Mouse (Mus musculus) ES-E14 (cell line): ENCODE measurements around the gene Morc3. TPM values are rescaled to one million over a fixed set of nuclear protein-coding genes. Genes with fewer than 3 reads are reported as not detected.
A peak's percentile ranks its signal among the peaks of the same experiment; 100 is the strongest.

Source experiments
- DNase-seq: peaks from one replicate; pipeline ENCODE4 v3.0.0-alpha.2; 2013; ENCODE audit warnings: low read depth, low spot score
- H3K27ac ChIP-seq: 2 replicates; pipeline ENCODE4 v1.5.1; 2012; ENCODE audit warnings: low read depth, mild to moderate bottlenecking, low read length, moderate library complexity, mixed read lengths; ENCODE audit not compliant: poor library complexity, insufficient read depth, severe bottlenecking
- H3K36me3 ChIP-seq: 2 replicates; pipeline ENCODE4 v1.6.1; 2012; ENCODE audit warnings: mild to moderate bottlenecking, low read length, moderate library complexity, mixed read lengths; ENCODE audit not compliant: control insufficient read depth, poor library complexity, insufficient read depth, severe bottlenecking
- H3K4me1 ChIP-seq, 2 experiments: fragments of 150-350 bp in 1 of 2; sonication (generic) in 1 of 2; 2 replicates each; pipeline ENCODE4 v1.6.1; 2012; ENCODE audit warnings: low read length in 2 of 2, mild to moderate bottlenecking in 1 of 2, mixed read lengths in 1 of 2; ENCODE audit not compliant: control insufficient read depth in 2 of 2, insufficient read depth in 2 of 2, poor library complexity in 1 of 2
- H3K4me3 ChIP-seq, 2 experiments: fragments of 150-350 bp in 1 of 2; sonication (generic) in 1 of 2; 2 replicates each; pipeline ENCODE4 v1.5.1; 2012; ENCODE audit warnings: low read length in 2 of 2, low read depth in 1 of 2, mild to moderate bottlenecking in 1 of 2, mixed read lengths in 1 of 2; ENCODE audit not compliant: insufficient read depth in 1 of 2, poor library complexity in 1 of 2, severe bottlenecking in 1 of 2
- H3K9ac ChIP-seq: 2 replicates; pipeline ENCODE4 v1.6.1; 2012; ENCODE audit warnings: low read depth, mild to moderate bottlenecking, low read length, mixed read lengths; ENCODE audit not compliant: poor library complexity, insufficient read depth, severe bottlenecking
- H3K9me3 ChIP-seq: fragments of 150-350 bp; sonication (generic); 2 replicates; pipeline ENCODE4 v1.6.1; 2012; ENCODE audit warnings: low read depth, mild to moderate bottlenecking, low read length; ENCODE audit not compliant: control insufficient read depth, insufficient read depth
- CHD2 ChIP-seq: IDR thresholded peaks from 2 replicates; pipeline ENCODE4 v1.6.1; 2014; ENCODE audit warnings: mild to moderate bottlenecking, low read depth, low read length, inconsistent platforms
- HCFC1 ChIP-seq: IDR thresholded peaks from 2 replicates; pipeline ENCODE4 v1.6.1; 2012; ENCODE audit warnings: low read length, inconsistent platforms, borderline replicate concordance; ENCODE audit not compliant: insufficient read depth
- MAFK ChIP-seq: IDR thresholded peaks from 2 replicates; pipeline ENCODE4 v1.6.1; 2014; ENCODE audit warnings: mild to moderate bottlenecking, low read depth, low read length, inconsistent platforms; ENCODE audit not compliant: insufficient read depth
- ZC3H11A ChIP-seq: IDR thresholded peaks from 2 replicates; pipeline ENCODE4 v1.6.1; 2012; ENCODE audit warnings: low read depth, mild to moderate bottlenecking, inconsistent platforms, low read length, borderline replicate concordance
- ZNF384 ChIP-seq: IDR thresholded peaks from 2 replicates; pipeline ENCODE4 v1.6.1; 2012; ENCODE audit warnings: low read depth, low read length, inconsistent platforms
- in situ Hi-C, 2 experiments: fragments of 600-800 bp; cut with MboI; formaldehyde crosslinking; loops; one replicate each; pipeline ENCODE4 v1.15.1; 2025; ENCODE audit warnings: low sequenced_read_pairs in 2 of 2, inconsistent platforms in 1 of 2; ENCODE audit not compliant: unreplicated experiment in 2 of 2
- total RNA-seq: library from RNA; depleted of rRNA; stranded (reverse); fragments of 300-350 nt; gene quantifications from 2 replicates; pipeline ENCODE4 v1.2.3, GENCODE M21; 2012

Gene Morc3
- total RNA-seq, 1 experiment, result 90.3 TPM

DNA sequence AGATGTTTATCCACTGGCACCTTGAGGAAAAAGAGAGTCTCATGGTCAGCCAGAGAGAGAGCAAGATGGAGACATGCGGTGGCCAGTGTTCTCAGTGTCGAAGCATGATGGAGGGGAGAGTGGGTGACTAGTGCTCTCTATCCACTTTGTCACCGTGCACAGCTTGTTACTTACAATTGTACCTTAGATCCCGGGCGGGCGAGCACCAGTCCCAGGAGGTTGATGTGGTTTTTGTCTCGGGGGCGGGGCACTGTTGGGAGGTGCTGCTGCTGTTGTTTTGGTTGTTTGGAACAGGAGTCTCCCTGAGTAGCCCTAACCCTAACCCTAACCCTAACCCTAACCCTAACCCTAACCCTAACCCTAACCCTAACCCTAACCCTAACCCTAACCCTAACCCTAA lies 43.0 kb upstream of the Morc3 start:
- H3K4me1 ChIP-seq, result peaks cover 0 to 3% of the 10 kb centered on the region in 2 experiments; a peak in 1 of 4 replicates
- H3K4me3 ChIP-seq, result no peak overlapping the region
- TF ChIP-seq MAFK, result no peak
- no peak for TF ChIP-seq ZNF384
- no peak for TF ChIP-seq CHD2
- TF ChIP-seq ZC3H11A, result no peak
- TF ChIP-seq HCFC1, result no peak
- in situ Hi-C loops, result loop anchor here in 1 of 2 experiments (10.0 kb wide), 1 partner anchor 104 kb away; the partner anchor contains the start of gene Cbr3
- H3K27ac ChIP-seq, result no peak overlapping the region
- no peak overlapping the region for H3K9ac ChIP-seq
- peaks cover 20% of the 10 kb centered on the region for H3K36me3 ChIP-seq
- no peak for DNase-seq
- H3K9me3 ChIP-seq, result 0 out of 2 replicates have a peak, but pooled peaks cover 4% of the 10 kb centered on the region

DNA sequence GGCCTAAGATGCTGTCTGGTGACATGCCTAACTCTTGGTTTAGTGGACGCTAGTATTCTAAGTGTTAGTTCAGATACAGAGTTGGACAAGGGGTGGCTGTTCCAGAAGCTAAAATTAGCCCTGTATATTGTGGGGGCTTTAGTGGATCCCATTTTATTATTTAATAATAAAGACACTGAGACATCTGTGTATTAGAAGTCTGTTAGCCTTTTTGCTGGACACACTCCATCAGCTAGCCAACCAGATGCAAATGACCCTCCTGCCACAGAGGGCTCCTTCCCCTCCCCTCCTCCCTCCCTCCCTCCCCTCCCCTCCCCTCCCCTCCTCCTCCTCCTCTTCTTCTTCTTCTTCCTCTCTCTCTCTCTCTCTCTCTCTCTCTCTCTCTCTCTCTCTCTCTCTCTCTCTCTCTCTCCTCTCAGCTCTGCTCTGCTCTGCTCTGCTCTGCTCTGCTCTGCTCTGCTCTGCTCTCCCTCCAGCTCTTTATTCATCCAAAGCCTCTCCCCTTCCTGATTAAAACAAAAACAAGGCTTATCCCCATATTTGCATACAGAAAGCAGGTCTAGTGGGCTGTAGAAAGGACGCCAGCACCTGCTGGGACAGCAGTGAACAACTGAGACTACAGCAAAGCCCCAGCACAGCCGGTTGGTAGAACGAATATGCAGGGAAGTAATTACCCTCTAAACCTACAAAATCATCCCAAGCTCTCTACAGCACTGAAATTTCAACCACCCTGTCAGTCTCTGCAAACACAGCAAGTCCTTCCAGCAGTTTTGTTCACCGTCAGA lies 41.8 kb upstream of the Morc3 start:
- no peak overlapping the region for H3K9ac ChIP-seq
- in situ Hi-C loops, result loop anchor here in 1 of 2 experiments (10.0 kb wide), 1 partner anchor 105 kb away; the partner anchor contains the start of gene Cbr3
- 0 out of 2 replicates have a peak, but pooled peaks cover 4% of the 10 kb centered on the region for H3K9me3 ChIP-seq
- no peak for DNase-seq
- no peak overlapping the region for H3K4me3 ChIP-seq
- peaks cover 3 to 9% of the 10 kb centered on the region in 2 experiments; a peak in 3 of 4 replicates for H3K4me1 ChIP-seq
- TF ChIP-seq MAFK (no peak), CHD2 (no peak), ZC3H11A (no peak), HCFC1 (no peak)
- H3K36me3 ChIP-seq, result peaks cover 20% of the 10 kb centered on the region
- H3K27ac ChIP-seq, result no peak overlapping the region

DNA sequence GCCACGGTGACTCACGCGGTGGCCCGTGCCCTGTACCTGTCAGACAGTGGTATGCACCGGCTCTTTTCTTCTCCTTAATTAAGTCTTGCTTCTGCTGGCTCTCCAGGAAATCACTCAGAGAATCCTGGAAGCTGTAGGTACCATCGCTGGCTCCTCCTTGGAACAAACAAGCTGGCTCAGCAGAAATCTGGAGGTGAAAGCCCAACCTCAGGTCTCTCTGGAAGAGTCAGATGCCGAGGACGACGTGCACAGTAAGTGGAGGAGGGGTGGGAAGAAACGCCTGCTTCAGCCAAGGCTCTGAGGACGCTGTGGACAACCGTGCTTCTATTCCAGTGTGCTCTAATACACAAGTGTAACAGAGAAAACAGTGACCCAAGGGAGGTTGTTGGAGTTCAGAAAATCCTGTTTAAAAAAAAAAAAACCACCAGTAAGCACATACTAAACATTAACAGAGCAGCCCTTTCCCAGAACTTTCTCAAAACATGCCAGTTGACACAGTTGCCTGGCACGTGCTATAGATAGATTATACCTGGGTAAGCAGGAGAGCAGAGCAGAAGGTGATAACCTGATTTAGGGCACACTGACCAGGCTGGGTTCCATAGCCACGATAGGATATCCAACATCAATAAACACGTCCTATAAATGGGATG lies 38.8 kb upstream of the Morc3 start:
- in situ Hi-C loops, result no loop called here
- Histone ChIP-seq H3K27ac (no peak overlapping the region), H3K9ac (no peak overlapping the region; the same call in 1 of the 2 replicates)

DNA sequence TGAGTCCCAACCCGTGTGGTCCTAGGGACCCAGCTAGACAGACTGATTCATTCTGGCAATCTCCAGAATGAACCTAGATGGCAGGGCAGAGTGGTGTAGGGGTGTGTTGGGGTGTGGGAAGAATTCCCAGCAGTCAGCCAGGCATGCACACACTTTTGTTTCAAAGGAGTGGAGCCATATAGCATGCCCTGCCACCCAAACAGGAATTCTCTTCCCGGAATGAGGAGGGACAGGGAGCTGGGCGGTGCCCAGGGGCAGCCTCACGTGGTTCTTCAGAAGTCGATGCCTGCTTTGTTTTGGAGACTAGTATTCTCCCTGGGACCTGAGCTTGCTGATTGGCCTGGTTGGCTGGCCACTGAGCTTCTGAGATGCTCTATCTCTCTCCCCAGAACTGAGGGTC lies 37.1 kb upstream of the Morc3 start:
- peak overlapping the region; percentile 68 for H3K27ac ChIP-seq
- H3K4me1 ChIP-seq, result peaks cover 8 to 23% of the 10 kb centered on the region in 2 experiments
- peaks cover 16% of the 10 kb centered on the region for H3K36me3 ChIP-seq
- H3K9me3 ChIP-seq, result 0 out of 2 replicates have a peak, but pooled peaks cover under 1% of the 10 kb centered on the region
- H3K9ac ChIP-seq, result peak overlapping the region; percentile 17; the same call in 1 of the 2 replicates
- peak; percentile 57 for DNase-seq
- peak overlapping the region; percentile 10 to 36; a peak in 2 of 4 replicates for H3K4me3 ChIP-seq
- TF ChIP-seq MAFK, result no peak
- TF ChIP-seq ZNF384, result no peak
- no peak for TF ChIP-seq CHD2
- no peak for TF ChIP-seq HCFC1
- no peak for TF ChIP-seq ZC3H11A
- in situ Hi-C loops, result no loop called here

More for the DNA sequence above, 38.8 kb upstream of the Morc3 start:
- H3K4me3 ChIP-seq, result no peak overlapping the region
- peaks cover 8 to 22% of the 10 kb centered on the region in 2 experiments; a peak in 3 of 4 replicates for H3K4me1 ChIP-seq
- TF ChIP-seq MAFK, result peak; percentile 81; the same call in 1 of the 2 replicates
- TF ChIP-seq HCFC1, result no peak
- no peak for DNase-seq
- H3K9me3 ChIP-seq, result 0 out of 2 replicates have a peak, but pooled peaks cover 4% of the 10 kb centered on the region
- peaks cover 20% of the 10 kb centered on the region for H3K36me3 ChIP-seq
